Mouse (Mus musculus): Measurements from ENCODE around the gene Atad1. TPM values are rescaled to one million over a fixed set of nuclear protein-coding genes. Genes with fewer than 3 reads are reported as not detected.
A peak's percentile ranks its signal among the peaks of the same experiment; 100 is the strongest.
"Not testable (repeated sequence)": the region's sequence is repeated elsewhere in the genome, so short reads cannot be mapped to it uniquely, and the experiment has no call there.

The Atad1 gene
- total RNA-seq, 2 experiments from 2014 or later: 66.0 to 88.3 TPM

GRCm38 (mm10) chr19:32749425-32749824 is 9.8 kb upstream of the Atad1 start:
- DNase-seq: peak; percentile 10 to 47

- no peak for DNase-seq
Observed at GRCm38 (mm10) chr19:32740641-32741345, 1.2 kb upstream of the Atad1 start.

GRCm38 (mm10) chr19:32737844-32738243 is 1.7 kb downstream of the Atad1 start:
- DNase-seq: no peak

- DNase-seq: no peak
Observed at GRCm38 (mm10) chr19:32732922-32733321, 6.7 kb downstream of the Atad1 start.

GRCm38 (mm10) chr19:32729785-32730184 is 9.8 kb downstream of the Atad1 start:
- no peak for DNase-seq

- no peak for DNase-seq
Observed at GRCm38 (mm10) chr19:32726451-32727325, 12.9 kb downstream of the Atad1 start.

GRCm38 (mm10) chr19:32723817-32724216 is 15.8 kb downstream of the Atad1 start:
- DNase-seq: no peak

GRCm38 (mm10) chr19:32720319-32720718 is 19.3 kb downstream of the Atad1 start:
- no peak for DNase-seq

- no peak for DNase-seq
Observed at GRCm38 (mm10) chr19:32717590-32717989, 22.0 kb downstream of the Atad1 start.

- DNase-seq: no peak
Observed at GRCm38 (mm10) chr19:32715681-32716080, 23.9 kb downstream of the Atad1 start.

GRCm38 (mm10) chr19:32715201-32715600 is 24.4 kb downstream of the Atad1 start:
- DNase-seq: peak; percentile 82 to 84

GRCm38 (mm10) chr19:32713471-32713870 is 26.1 kb downstream of the Atad1 start:
- DNase-seq: no peak

GRCm38 (mm10) chr19:32712588-32713042 is 27.0 kb downstream of the Atad1 start:
- DNase-seq: peak; percentile 77 to 84

GRCm38 (mm10) chr19:32711761-32712541 is 27.6 kb downstream of the Atad1 start:
- peak; percentile 95 to 97 for DNase-seq

GRCm38 (mm10) chr19:32710288-32710687 is 29.3 kb downstream of the Atad1 start:
- no peak for DNase-seq

- DNase-seq: no peak
Observed at GRCm38 (mm10) chr19:32708996-32709395, 30.6 kb downstream of the Atad1 start.

- no peak for DNase-seq
Observed at GRCm38 (mm10) chr19:32702191-32702590, 37.4 kb downstream of the Atad1 start.

GRCm38 (mm10) chr19:32696674-32697073 is 42.9 kb downstream of the Atad1 start:
- no peak for DNase-seq

GRCm38 (mm10) chr19:32689724-32690123 is 49.9 kb downstream of the Atad1 start:
- DNase-seq: no peak

GRCm38 (mm10) chr19:32688227-32688626 is 51.4 kb downstream of the Atad1 start:
- DNase-seq: not testable (repeated sequence)

GRCm38 (mm10) chr19:32687721-32688120 is 51.9 kb downstream of the Atad1 start:
- DNase-seq: no peak

GRCm38 (mm10) chr19:32683081-32683480 is 56.5 kb downstream of the Atad1 start:
- DNase-seq: no peak

Data from adrenal gland, postnatal 36 days (tissue).